Mouse (Mus musculus): Measurements from ENCODE around the gene Ctsz.

The Ctsz gene

DNA sequence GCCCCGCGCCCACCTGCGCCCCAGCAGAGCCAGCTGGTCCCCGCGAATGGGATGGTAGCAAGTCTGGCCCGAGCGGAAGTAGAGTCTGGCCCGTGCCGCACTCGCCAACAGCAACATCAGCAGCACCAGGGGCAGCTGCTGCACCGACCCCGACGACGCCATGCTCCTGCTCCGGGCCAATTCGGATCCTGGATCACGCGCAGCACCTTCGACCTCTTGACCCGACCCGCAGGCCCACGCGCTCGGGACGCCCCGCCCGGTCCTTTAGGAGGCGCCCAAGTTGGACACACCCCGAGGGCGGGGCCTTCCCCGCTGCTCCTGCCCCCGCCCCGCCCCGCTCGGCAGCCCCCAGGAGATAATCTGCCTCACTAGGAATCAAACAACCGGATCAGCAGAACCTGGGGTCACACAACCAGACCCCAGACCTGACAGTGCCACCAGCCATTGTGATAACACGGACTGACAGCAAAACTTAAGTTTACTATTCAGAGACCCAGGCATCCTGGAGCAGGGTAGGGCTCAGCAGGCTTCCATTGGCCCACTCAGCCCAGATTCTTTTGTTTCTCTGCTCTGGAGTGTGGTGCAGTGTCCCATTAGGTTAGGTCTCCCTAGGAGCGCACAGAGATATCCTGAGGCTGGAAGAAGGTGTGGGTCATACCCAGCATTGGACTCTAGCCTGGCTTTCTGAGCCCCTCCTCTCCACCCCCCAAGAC lies at the start of gene Ctsz:
Gene Ctsz (minus strand): TSS at position 303 of the 713 bp plus-strand sequence.
- DNase-seq (ENCODE audit: low spot score in 2 of 2) = peak in 1 of 2 experiments; percentile 35

DNA sequence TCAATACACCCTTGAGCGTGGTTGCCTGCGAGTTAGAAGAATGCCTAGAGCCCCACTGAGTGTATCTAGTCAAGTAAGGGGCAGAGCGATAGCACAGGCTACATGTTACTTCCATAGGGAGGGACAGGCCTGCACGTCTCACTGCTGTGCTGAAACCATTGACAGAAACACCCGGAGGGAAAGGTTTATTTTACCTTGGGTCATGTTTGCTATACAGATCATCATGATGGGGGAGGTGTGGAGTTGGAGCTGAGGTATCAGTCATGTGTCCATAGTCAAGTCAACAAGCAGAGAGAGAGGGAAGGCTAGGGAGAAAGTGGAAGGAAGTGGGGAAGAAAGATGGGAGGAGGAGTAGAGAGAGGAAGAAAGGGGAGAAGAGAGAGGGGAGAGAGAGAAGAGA lies 48.2 kb upstream of the Ctsz start:
- DNase-seq (ENCODE audit: low spot score in 2 of 2) = no peak

DNA sequence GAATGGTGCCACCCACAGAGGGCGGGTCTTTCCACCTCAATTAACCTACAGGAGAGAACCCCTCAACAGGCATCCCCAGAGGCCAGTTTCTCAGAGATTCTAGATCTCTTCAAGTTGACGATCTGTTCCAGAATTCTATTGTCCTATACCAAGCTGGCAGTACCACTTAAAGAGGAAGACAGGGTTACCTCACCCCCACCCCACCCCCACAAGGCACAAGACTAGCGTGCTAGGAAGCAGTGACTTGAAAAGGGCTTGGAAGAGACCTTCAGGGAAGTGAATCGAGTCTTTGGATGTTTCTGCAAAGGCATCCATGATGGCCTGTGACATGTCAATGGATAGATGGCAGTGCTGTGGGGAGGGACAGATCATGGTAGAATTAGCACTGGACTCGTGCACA lies 39.9 kb upstream of the Ctsz start:
- no peak for DNase-seq (ENCODE audit: low spot score in 2 of 2)

DNA sequence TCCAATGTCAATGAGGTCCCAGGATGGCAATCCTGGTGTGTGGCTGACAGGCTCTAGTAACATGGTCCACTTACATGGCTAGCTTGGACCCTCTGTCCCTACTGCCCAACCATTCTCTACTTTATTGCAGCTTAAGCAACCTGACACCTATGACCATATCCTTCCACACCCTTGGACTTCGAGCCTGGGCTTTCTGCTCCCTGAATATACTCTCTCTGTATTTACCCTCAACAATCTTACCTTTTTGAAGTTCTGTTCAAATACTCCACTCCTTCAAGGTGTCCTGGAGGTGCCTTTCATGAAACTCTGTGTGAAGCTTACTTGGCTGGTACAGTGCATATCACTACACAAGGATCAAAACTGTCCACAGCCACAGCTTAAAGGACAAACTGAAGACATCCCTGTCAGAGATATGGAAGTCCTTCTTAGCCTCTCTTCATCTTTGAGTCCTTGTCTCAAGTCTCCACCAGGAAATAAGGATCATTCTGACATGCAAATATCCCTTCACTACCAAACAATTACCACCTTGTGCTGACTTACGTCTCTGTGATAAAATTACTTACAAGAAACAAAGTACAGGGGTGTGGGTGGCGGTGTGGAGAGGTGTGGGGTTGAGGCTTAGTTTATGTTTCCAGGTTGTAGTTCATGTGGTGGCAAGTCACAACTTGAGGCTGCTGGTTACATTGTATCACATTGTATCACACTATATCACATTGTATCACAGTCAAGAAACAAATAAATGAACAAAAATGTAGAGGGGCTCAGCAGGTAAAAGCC lies 38.9 kb upstream of the Ctsz start:
- DNase-seq (ENCODE audit: low spot score in 2 of 2) = no peak

DNA sequence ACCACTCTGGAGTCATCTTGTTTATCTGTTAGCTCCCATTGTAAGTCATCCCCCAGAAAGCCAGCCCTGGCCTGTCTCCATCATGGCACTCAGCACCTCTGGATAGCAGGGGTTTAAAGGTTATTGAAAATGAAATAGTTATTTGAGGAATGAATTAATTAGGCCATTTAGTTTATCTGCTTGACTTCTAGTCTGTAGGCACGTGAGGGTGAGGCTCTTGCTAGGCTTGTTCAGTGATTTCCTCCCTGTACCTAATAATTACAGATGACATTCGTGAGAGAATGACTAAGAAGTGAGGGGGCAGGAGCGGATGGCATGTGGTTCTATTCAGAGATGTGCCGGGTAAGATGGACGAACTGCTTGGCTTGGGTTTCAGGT lies 34.7 kb upstream of the Ctsz start:
- DNase-seq (ENCODE audit: low spot score in 2 of 2) = no peak

DNA sequence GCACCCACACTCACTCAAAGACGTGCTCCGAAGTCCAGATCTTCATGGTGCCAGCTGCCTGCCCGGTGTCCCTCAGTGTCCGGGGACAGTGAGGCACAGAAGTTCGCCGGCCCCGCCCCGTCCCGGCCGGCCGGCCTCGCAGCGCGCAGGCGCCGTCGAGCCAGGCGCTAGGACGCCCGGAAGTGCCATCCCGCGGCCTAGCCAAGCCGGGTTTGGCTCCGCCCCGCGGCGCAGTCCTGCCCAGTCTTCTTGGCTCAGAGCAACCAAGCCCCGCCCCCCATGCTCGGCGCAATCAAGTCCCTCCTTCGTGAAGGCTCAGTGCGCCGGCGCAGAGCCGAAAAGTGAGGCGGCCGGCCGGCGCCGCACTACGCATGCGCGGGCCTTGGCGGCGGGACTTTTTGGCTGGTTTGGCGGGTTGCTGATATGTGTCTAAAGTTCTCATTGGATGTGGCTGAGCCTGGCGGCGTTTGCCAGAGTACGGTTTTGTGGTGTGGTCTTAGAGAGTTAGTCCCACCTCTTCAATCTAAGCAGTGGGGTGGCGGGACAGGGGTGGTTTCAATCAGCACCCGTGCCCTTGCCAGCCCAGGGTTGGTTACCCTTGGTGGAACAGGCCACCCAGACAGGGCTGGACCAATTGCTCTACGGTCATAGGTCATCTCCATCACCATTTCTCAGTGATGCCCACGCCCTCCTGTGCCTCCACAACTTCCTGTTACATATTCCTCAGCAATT lies 34.1 kb upstream of the Ctsz start, which contains the start of gene Prelid3b:
Gene Prelid3b (minus strand): TSS at position 264 of the 732 bp plus-strand sequence.
- DNase-seq (ENCODE audit: low spot score in 2 of 2) = peak; percentile 99

DNA sequence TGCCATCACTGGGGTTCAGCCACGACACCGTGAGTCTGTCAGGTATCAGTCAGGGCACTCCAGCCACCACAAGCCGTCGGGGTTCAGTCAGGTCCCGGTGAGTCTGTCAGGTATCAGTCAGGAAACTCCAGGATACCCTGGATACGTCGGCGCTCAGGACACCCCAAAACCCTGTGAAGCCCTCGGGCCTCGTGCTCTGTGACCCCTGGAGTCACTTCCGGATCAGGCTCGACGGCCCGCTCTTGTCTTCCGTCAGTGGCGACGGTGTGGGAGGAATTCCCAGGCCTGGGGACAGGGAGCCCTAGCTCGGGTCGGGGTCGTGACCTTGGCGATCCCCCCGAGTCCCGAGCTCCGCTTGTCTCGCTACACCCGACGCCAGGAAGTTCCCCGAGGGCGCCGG lies 33.6 kb upstream of the Ctsz start:
- DNase-seq (ENCODE audit: low spot score in 2 of 2) = no peak

DNA sequence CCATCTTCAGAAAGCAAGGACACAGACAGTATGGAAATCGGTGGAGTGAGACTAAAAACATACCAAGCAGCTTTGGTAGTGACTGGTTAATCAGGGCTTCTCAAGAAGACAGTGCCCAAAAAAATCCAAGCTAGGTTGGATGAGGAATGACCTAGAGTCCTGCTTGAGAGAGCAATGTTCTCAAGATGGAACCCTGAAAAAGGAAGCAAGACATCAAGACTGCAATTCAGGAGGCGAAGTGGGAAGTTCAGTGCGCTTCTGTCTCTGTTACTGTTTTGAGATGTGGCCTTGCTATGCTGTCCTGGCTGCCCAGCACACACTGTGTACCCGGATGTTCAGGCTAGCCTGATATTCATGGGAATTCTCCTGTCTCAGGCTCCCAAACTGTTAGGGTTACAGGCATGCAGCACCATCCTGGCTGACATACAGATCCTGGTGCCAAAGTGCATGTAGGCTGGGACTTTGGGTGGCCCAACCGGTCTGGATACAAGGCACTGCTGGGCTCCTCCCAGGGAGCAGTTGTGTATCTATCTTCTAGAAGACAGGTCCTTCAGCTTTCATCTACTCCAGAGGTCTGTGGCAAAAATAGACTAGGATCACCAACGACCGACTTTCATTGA lies 32.1 kb upstream of the Ctsz start:
- no peak for DNase-seq (ENCODE audit: low spot score in 2 of 2)

DNA sequence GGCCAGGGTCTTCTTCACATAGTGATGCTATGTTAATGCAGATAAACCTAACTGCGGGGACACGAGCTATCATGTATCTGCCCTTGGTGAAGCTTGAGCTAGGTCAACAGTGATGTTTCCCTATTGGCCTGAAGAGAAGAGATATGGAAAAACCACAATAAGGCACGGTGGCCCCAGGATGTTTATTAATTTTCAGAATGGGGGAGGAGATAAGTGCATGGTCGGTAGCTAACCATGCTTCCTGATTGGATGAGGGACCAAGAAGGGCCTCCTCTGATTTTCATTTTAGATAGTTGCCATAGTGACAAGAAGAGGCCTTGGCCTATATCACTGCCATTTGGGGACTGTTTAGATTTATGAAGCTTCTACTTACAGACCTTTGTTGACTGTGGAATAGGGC lies 31.5 kb upstream of the Ctsz start:
- DNase-seq (ENCODE audit: low spot score in 2 of 2) = no peak

DNA sequence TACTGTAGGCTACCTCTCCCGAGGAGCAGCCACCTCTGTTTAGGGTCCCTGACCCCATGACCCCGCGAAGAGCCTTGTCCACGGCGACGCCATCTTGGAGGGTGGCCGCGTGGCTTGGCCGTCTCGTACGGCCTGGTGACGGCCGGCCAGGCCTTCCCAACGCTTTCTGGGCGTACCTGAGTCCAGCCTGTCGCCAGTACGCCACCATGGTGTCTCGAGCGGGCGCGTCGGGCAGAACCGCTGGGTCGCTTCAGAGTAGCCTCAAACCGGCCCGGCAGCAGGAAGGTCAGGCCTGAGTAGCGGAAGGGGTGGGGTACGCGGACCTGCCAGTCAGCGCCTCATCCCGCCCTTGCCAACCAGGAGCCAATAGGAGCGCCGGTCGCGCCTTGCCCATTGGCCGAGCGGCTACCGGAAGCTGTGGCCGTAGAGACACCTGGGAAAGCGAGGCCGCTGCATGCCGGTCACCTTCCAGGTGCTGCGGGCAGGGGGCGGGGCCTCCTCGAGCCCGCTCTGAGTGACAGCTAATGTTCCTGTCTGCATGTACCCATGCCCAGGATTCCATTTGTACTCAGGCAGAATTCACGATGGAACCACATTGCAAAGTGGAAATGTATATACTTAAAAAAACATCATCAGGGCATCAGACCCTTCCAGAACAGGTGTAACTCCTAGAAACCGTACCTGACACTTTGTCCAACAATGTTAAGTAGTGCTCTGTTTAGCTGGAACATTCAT lies 25.1 kb upstream of the Ctsz start, which contains the start of gene Atp5e:
Gene Atp5e (minus strand): TSS at position 317 of the 735 bp plus-strand sequence.
- peak; percentile 89 to 94 for DNase-seq (ENCODE audit: low spot score in 2 of 2)

DNA sequence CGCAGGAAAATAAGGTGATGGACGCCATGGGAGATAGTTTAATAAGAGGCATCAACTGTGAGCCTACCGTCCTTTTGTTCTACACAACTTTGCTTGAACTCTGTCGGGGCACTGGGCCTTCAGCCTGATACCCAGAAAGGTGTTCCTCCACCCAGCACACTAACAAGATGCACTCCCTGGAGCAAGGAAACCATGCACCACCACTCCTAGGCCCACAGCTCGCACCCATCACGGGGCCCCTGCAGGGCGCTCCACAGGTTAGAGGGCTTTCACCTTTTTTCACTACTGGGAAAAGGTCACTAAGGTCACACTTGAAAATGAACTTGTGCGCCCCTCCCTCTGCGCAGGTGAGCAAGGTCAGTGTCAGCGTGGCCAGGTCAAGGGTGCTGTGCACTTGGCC lies 24.5 kb upstream of the Ctsz start:
- no peak for DNase-seq (ENCODE audit: low spot score in 2 of 2)

DNA sequence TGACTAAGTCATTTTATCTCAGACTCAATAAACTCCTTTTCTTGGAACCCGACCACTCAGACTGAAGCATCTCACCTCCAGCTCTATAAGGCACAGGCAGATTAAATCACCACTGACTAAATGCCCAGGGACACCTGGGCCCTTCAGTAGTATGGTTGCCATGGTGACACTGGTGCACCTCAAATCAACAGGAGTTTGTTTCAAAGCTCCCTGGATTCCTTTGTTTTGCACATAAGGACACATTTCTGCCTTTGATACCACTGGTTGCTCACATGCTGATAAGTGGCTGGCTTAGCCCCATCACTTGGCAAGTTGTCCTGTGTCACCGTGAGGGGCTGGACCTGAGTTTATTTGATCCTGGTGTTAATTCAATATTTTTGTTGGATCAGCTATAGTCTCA lies 20.5 kb upstream of the Ctsz start:
- no peak for DNase-seq (ENCODE audit: low spot score in 2 of 2)

DNA sequence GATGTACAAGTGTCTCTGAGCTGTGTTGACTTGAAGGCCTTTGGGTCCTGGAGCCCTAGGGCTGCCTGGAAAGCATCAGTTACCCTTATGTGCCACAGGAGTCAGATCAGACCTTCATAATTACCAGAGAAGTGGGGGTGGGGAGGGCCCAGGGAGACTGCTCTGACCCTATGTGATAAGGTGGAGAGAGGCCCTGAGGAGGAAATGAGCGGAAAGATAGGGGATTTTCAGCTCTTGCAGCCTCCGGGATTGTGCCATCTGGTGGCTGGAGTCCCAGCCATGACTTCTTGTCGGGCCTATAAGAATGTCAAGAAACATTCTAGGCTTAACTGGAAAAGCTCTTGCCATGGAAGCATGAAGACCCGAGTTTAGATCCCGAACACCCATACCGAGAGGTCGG lies 14.8 kb upstream of the Ctsz start:
- DNase-seq (ENCODE audit: low spot score in 2 of 2) = no peak

DNA sequence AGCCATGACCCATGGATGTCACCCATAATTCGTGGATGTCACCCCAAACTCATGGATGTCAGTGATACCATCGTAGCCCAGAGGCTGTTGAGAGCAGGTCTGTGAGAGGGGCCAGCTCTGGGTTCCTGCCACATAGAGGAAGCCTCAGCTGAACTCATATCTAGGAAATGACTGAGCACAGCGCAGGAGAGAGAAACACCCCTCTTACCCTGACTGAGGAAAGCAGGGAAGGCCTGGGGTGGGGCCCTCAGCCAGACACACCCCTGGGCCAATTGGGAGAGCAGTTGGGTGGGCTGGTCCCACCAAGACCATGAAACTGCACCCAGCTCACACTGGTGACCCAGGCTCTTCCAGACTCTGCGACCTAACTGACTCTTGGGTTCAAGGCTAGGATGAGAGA lies 11.5 kb upstream of the Ctsz start, which contains the start of gene Tubb1:
Gene Tubb1 (plus strand): TSS at position 343 of the 400 bp plus-strand sequence.
- no peak for DNase-seq (ENCODE audit: low spot score in 2 of 2)

DNA sequence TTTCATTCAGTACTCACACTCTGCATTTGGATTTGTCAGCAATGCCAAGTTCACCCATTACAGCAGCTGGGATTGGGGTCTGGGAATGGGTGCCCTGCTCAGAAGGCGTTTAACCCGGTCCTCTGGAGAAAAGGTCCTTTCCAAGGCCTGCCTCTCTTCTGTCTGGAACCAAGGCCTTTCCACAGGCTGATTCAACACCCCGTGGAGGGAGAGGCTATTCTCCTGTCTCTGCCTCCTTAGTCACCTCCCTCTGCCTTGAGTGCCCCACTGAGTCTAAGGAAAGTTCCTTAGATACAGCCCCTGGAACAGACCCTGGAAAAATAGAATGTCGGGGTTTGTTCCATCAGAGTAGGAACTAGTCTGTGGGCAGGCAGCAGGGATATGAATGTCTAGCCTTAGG lies 9.6 kb upstream of the Ctsz start:
- no peak for DNase-seq (ENCODE audit: low spot score in 2 of 2)

DNA sequence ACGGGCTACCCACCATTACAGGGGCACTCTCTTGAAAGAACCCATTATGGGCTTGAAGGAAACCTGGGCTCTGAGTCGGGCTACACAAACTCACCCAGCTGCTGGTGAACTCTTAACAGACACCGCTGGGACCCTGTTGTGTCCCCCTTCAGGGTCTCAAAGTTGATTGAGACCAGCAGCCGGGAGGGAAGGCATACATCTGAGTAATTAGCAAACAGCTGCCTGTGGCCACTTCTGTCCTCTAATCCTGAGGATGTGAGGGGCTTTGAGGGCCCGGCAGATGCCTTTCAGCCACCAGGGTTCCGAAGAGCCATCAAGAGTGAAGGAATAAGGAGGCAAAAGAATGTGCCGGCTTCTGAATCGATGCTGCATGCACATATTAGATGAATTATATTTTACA lies 8.1 kb upstream of the Ctsz start:
- no peak for DNase-seq (ENCODE audit: low spot score in 2 of 2)

DNA sequence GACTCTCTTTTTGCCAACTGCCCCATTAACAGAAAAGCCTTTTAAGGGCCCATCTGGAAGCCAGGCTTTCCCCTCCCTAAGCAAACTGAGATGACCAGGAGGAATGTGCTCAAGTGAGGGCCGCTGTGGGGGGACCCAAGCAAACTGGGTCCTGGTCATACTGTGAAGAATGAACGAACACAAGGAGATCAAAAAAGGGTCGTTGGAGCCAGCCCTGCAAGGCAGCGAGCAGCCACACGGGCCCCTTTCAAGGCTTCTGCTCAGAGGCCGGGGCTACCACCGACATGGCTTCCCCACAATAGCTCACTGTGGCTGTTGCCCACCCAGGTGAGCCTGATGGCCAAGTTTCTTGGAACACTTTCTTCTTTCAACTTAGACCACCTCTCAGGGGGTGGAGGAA lies 7.7 kb upstream of the Ctsz start:
- DNase-seq (ENCODE audit: low spot score in 2 of 2) = no peak

DNA sequence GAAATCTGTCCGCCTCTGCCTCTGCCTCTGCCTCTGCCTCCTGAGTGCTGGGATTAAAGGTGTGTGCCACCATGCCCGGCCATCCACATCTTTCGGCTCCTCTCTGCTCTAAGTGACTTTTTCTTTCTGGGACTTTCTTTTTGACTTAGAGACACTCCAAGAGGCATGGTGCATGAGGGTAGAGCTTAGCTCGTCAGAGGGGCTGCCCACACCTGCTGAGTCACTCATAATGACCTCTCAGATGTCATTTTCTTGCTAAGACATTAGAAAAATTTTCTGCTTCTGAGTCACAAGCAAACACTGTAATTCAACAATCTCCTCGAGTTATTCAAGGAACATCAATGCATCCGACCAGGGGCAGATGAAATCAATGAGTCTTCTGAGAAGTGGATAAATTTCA lies 6.2 kb upstream of the Ctsz start:
- no peak for DNase-seq (ENCODE audit: low spot score in 2 of 2)

DNA sequence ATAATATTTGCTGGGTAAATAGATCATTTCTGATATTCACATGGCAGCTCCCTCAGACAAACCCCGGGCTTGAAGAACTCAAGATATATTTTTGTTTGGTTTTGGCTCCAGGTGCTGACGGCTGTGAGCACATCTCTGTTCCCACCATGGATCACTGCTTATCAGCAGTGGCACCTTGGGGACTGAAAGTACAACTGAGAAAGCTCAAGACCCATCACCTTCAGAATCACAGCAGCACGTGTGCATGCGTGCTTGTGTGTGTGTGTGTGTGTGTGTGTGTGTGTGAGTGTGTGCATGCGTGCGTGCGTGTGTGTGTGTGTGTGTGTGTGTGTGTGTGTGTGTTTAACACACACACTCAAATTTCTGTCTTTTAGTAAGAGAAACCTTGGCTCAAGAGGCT lies 5.5 kb upstream of the Ctsz start:
- DNase-seq (ENCODE audit: low spot score in 2 of 2) = no peak

DNA sequence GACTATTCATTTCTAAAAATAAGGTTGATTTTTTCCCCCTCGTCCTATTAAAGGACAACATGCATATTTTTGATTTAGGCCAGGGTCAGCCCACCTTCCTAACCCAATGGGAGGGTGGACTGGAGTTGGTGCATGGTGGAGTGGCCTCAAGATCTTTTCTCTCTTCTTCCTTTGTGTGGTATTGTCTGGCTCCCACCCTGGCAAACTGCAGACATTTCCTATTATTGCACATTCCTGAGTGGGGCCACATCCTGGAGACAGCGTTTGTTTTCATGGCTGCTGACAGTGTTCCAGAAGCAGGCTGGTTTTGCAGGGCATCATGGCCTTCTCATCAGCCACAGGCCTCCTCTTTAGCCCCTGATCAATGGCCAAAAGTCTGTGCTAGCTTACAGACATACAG lies 4.2 kb upstream of the Ctsz start:
- DNase-seq (ENCODE audit: low spot score in 2 of 2) = no peak

DNA sequence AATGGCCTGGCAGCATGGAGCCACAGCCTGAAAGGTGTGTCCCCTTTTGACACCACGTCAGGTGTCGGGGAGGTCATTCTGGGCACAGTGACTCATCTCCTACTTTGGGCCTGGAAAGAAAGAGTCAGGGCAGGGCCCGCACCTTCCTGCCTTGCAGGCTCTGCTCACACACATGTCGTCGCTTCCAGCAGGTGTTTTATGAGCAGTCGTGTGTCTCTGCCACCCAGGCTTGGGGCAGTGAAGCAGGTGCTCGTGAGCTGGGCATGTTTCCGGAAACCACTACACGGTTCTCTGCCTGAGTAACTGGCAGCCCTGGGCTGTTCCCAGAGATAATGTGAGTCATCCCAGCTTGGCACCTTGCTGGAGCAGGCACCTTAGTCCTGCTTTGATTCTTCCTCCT lies 3.6 kb upstream of the Ctsz start:
- DNase-seq (ENCODE audit: low spot score in 2 of 2) = no peak
